Mouse (Mus musculus): ENCODE results near the gene Vmn1r2.
"Not testable (repeated sequence)": the region's sequence is repeated elsewhere in the genome, so short reads cannot be mapped to it uniquely, and the experiment has no call there.

Gene Vmn1r2

GRCm38 (mm10) chr4:3167020-3167419 is at the start of gene Vmn1r2:
Vmn1r2 (plus strand) TSS chr4:3167320.
- DNase-seq (ENCODE audit: low spot score in 2 of 2): not testable (repeated sequence)

DNA sequence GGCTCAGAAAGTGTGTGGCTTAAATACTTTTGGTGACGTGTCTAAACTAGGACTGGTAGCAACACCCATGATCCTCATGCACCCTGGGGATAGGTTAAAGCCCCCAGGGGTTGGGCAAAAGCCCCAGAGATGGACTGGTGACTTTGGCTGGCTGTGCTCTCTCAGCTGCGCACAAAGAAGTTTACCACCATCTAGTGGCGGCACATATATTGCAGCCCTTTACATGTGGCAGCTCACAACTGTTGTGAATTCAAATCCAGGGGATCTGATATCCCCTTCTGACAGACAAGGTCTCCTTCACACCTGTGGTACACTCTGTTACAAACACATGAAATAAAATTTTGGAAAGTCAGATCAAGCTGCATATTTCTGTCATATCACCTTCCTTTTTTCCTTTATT is 19.2 kb upstream of the Vmn1r2 start:
- DNase-seq (ENCODE audit: low spot score in 2 of 2): not testable (repeated sequence)

GRCm38 (mm10) chr4:3153320-3153719 is 13.8 kb upstream of the Vmn1r2 start:
- DNase-seq (ENCODE audit: low spot score in 2 of 2): not testable (repeated sequence)

- DNase-seq (ENCODE audit: low spot score in 2 of 2): not testable (repeated sequence)
These were observed 2.7 kb upstream of the Vmn1r2 start for GRCm38 (mm10) chr4:3164429-3164828.

DNA sequence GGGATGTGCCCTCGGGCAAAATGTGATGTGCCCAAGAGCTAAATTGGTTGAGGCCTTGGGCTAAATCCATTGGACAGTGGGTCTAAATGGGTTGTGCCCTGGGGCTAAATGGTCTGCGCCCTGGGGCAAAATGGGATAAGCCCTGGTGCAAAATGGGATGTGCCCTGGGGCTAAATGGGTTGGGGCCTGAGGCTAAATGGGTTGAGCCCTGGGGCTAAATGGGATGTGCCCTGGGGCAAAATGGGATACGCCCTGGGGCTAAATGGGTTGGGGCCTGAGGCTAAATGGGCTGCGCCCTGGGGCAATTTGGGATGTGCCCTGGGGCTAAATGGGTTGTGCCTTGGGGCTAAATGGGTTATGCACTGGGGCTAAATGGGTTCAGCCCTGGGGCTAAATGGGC is 2.1 kb upstream of the Vmn1r2 start:
- DNase-seq (ENCODE audit: low spot score in 2 of 2): no peak

GRCm38 (mm10) chr4:3174586-3174985 is 7.5 kb downstream of the Vmn1r2 start:
- DNase-seq (ENCODE audit: low spot score in 2 of 2): not testable (repeated sequence)

DNA sequence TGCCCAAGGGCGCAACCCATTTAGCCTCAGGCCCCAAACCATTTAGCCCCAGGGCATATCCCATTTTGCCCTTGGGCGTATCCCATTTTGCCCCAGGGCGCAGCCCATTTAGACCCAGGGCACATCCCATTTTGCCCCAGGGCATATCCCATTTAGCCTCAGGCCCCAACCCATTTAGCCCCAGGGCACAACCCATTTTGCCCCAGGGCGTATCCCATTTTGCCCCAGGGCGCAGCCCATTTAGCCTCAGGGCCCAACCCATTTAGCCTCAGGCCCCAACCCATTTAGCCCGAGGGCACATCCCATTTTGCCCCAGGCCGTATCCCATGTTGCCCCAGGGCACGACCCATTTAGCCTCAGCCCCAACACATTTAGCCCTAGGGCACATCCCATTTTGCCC is 8.6 kb downstream of the Vmn1r2 start:
- DNase-seq (ENCODE audit: low spot score in 2 of 2): not testable (repeated sequence)

- DNase-seq (ENCODE audit: low spot score in 2 of 2): not testable (repeated sequence)
These were observed 9.1 kb downstream of the Vmn1r2 start for GRCm38 (mm10) chr4:3176195-3176594.

DNA sequence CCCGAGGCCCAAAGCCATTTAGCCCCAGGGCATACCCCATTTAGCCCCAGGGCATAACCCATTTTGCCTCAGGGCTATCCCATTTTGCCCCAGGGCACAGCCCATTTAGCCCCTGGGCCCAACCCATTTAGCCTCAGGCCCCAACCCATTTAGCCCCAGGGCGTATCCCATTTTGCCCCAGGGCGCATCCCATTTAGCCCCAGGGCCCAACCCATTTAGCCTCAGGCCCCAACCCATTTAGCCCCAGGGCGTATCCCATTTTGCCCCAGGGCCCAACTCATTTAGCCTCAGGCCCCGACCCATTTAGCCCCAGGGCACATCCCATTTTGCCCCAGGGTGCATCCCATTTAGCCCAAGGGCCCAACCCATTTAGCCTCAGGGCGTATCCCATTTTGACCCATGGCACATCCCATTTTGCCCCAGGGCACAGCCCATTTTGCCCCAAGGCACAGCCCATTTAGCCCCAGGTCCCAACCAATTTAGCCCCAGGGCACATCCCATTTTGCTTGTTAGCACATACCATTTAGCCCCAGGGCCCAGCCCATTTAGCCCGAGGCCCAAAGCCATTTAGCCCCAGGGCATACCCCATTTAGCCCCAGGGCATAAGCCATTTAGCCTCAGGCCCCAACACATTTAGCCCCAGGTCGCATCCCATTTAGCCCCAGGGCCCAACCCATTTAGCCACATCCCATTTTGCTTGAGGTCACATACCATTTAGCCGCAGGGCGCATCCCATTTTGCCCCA is 9.8 kb downstream of the Vmn1r2 start:
- not testable (repeated sequence) for DNase-seq (ENCODE audit: low spot score in 2 of 2)

- DNase-seq (ENCODE audit: low spot score in 2 of 2): not testable (repeated sequence)
These were observed 18.1 kb downstream of the Vmn1r2 start, which contains the start of gene Vmn1r3 for GRCm38 (mm10) chr4:3185258-3185657. Vmn1r3 (minus strand) TSS chr4:3185358.

DNA sequence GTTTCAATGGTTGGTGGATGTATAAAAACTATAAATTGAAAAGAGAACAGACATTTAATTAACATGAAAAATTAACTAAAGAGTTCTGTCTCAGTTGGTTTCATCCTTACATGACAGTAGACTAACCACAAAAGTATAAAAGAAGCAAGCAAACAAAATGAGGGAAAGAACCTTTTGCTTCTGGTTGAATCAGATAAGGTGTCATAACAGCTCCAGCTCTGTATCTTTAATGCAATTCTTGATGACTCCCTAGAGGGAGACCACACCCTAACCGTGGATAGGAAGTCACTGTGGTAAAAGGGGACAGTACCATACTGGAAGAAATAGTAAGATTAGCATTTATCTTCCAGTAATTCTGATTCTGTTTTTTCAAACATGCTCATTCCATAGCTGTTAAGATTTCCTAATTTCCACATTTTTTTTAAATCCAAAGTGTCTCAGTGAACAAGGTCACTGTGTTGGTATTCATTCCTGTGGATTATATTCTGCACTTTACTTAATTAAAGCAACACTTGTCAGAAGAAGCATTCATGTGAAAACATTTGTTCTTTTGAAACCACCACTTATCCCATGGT is 42.6 kb downstream of the Vmn1r2 start:
- DNase-seq (ENCODE audit: low spot score in 2 of 2): not testable (repeated sequence)

GRCm38 (mm10) chr4:3213349-3213748 is 46.2 kb downstream of the Vmn1r2 start:
- not testable (repeated sequence) for DNase-seq (ENCODE audit: low spot score in 2 of 2)

- not testable (repeated sequence) for DNase-seq (ENCODE audit: low spot score in 2 of 2)
These were observed 49.3 kb downstream of the Vmn1r2 start for GRCm38 (mm10) chr4:3216382-3216781.
